Mouse (Mus musculus): ENCODE results near the gene Cyp2d9. TPM values are rescaled to one million over a fixed set of nuclear protein-coding genes. Genes with fewer than 3 reads are reported as not detected.
"Not testable (repeated sequence)": the region's sequence is repeated elsewhere in the genome, so short reads cannot be mapped to it uniquely, and the experiment has no call there.

Cyp2d9 gene
- polyA plus RNA-seq (2015; fragmentation: Nextera tagmentation; extraction: Ambion mirVana) = not detected in 2 replicates

- H3K9ac ChIP-seq (ENCODE audit: low read length) = no peak within 1 kb of the TSS
- ATAC-seq (replicated peaks; ENCODE audit: extremely low read depth, insufficient read depth, low FRiP score) = no peak
- no peaks in the 10 kb centered on the region for H3K36me3 ChIP-seq (ENCODE audit: control insufficient read depth, insufficient read depth)
- H3K4me2 ChIP-seq (ENCODE audit: low read depth, low read length) = no peak within 1 kb of the TSS
- H3K4me3 ChIP-seq (ENCODE audit: low read length) = no peak within 1 kb of the TSS
- no peaks in the 10 kb centered on the region for H3K4me1 ChIP-seq (ENCODE audit: control insufficient read depth, insufficient read depth, low read length)
- H3K27me3 ChIP-seq (ENCODE audit: control insufficient read depth, insufficient read depth, low read length) = no peaks in the 10 kb centered on the region
- peaks cover 7% of the 10 kb centered on the region for H3K9me3 ChIP-seq (replicated peaks; ENCODE audit: control insufficient read depth, low read length)
- no peak within 1 kb of the TSS for H3K27ac ChIP-seq (ENCODE audit: low read length)
Measured at GRCm38 (mm10) chr15:82433137-82433536, at the start of gene Cyp2d9. Gene Cyp2d9 (plus strand): TSS chr15:82433437.

- ATAC-seq (replicated peaks; ENCODE audit: extremely low read depth, insufficient read depth, low FRiP score) = no peak
- no peak overlapping the region for H3K27ac ChIP-seq (ENCODE audit: low read length)
- no peak overlapping the region for H3K9ac ChIP-seq (ENCODE audit: low read length)
- H3K4me1 ChIP-seq (ENCODE audit: control insufficient read depth, insufficient read depth, low read length) = peaks cover 5% of the 10 kb centered on the region; the same call in 1 of the 2 replicates
- no peaks in the 10 kb centered on the region for H3K36me3 ChIP-seq (ENCODE audit: control insufficient read depth, insufficient read depth)
- H3K9me3 ChIP-seq (replicated peaks; ENCODE audit: control insufficient read depth, low read length) = 0 out of 2 replicates have a peak, but pooled peaks cover 3% of the 10 kb centered on the region
- WGBS = 85% methylated on average over 2 of the region's 2 CpGs
- H3K4me3 ChIP-seq (ENCODE audit: low read length) = no peak overlapping the region
- H3K27me3 ChIP-seq (ENCODE audit: control insufficient read depth, insufficient read depth, low read length) = no peaks in the 10 kb centered on the region
- H3K4me2 ChIP-seq (ENCODE audit: low read depth, low read length) = no peak overlapping the region
Measured at GRCm38 (mm10) chr15:82385729-82386128, 47.5 kb upstream of the Cyp2d9 start.

GRCm38 (mm10) chr15:82389916-82390315 lies 43.3 kb upstream of the Cyp2d9 start:
- not testable (repeated sequence) for H3K27me3 ChIP-seq (ENCODE audit: control insufficient read depth, insufficient read depth, low read length); H3K36me3 ChIP-seq (ENCODE audit: control insufficient read depth, insufficient read depth); H3K4me1 ChIP-seq (ENCODE audit: control insufficient read depth, insufficient read depth, low read length); H3K9me3 ChIP-seq (replicated peaks; ENCODE audit: control insufficient read depth, low read length); H3K9ac ChIP-seq (ENCODE audit: low read length); ATAC-seq (replicated peaks; ENCODE audit: extremely low read depth, insufficient read depth, low FRiP score); H3K4me3 ChIP-seq (ENCODE audit: low read length); H3K4me2 ChIP-seq (ENCODE audit: low read depth, low read length); H3K27ac ChIP-seq (ENCODE audit: low read length)
- WGBS = 85% methylated on average over 10 of the region's 10 CpGs

- H3K27me3 ChIP-seq (ENCODE audit: control insufficient read depth, insufficient read depth, low read length) = not testable (repeated sequence)
- 80% methylated on average over 2 of the region's 2 CpGs for whole genome bisulfite sequencing
Measured at GRCm38 (mm10) chr15:82393922-82394321, 39.3 kb upstream of the Cyp2d9 start, which contains the start of gene Cyp2d11. Gene Cyp2d11 (minus strand): TSS chr15:82394022.

GRCm38 (mm10) chr15:82395955-82396354 lies 37.3 kb upstream of the Cyp2d9 start:
- not testable (repeated sequence) for H3K9ac ChIP-seq (ENCODE audit: low read length); H3K27ac ChIP-seq (ENCODE audit: low read length); ATAC-seq (replicated peaks; ENCODE audit: extremely low read depth, insufficient read depth, low FRiP score); H3K4me1 ChIP-seq (ENCODE audit: control insufficient read depth, insufficient read depth, low read length); H3K4me2 ChIP-seq (ENCODE audit: low read depth, low read length); H3K9me3 ChIP-seq (replicated peaks; ENCODE audit: control insufficient read depth, low read length); H3K4me3 ChIP-seq (ENCODE audit: low read length); H3K36me3 ChIP-seq (ENCODE audit: control insufficient read depth, insufficient read depth); H3K27me3 ChIP-seq (ENCODE audit: control insufficient read depth, insufficient read depth, low read length)
- 79% methylated on average over 3 of the region's 3 CpGs for WGBS

More at GRCm38 (mm10) chr15:82393922-82394321, 39.3 kb upstream of the Cyp2d9 start, which contains the start of gene Cyp2d11:
- H3K27ac ChIP-seq (ENCODE audit: low read length); H3K4me3 ChIP-seq (ENCODE audit: low read length); ATAC-seq (replicated peaks; ENCODE audit: extremely low read depth, insufficient read depth, low FRiP score); H3K9ac ChIP-seq (ENCODE audit: low read length); H3K36me3 ChIP-seq (ENCODE audit: control insufficient read depth, insufficient read depth); H3K4me2 ChIP-seq (ENCODE audit: low read depth, low read length); H3K9me3 ChIP-seq (replicated peaks; ENCODE audit: control insufficient read depth, low read length); H3K4me1 ChIP-seq (ENCODE audit: control insufficient read depth, insufficient read depth, low read length): not testable (repeated sequence)

GRCm38 (mm10) chr15:82401516-82401915 lies 31.7 kb upstream of the Cyp2d9 start:
- H3K27me3 ChIP-seq (ENCODE audit: control insufficient read depth, insufficient read depth, low read length) = no peaks in the 10 kb centered on the region
- WGBS = 70% methylated on average over 2 of the region's 2 CpGs
- H3K27ac ChIP-seq (ENCODE audit: low read length) = no peak overlapping the region
- no peak overlapping the region for H3K4me2 ChIP-seq (ENCODE audit: low read depth, low read length)
- no peaks in the 10 kb centered on the region for H3K36me3 ChIP-seq (ENCODE audit: control insufficient read depth, insufficient read depth)
- ATAC-seq (replicated peaks; ENCODE audit: extremely low read depth, insufficient read depth, low FRiP score) = no peak
- no peak overlapping the region for H3K9ac ChIP-seq (ENCODE audit: low read length)
- H3K9me3 ChIP-seq (replicated peaks; ENCODE audit: control insufficient read depth, low read length) = no peaks in the 10 kb centered on the region
- no peak overlapping the region for H3K4me3 ChIP-seq (ENCODE audit: low read length)
- no peaks in the 10 kb centered on the region for H3K4me1 ChIP-seq (ENCODE audit: control insufficient read depth, insufficient read depth, low read length)

GRCm38 (mm10) chr15:82402106-82402505 lies 31.1 kb upstream of the Cyp2d9 start:
- H3K27me3 ChIP-seq (ENCODE audit: control insufficient read depth, insufficient read depth, low read length) = no peaks in the 10 kb centered on the region
- no peak overlapping the region for H3K9ac ChIP-seq (ENCODE audit: low read length)
- H3K4me1 ChIP-seq (ENCODE audit: control insufficient read depth, insufficient read depth, low read length) = no peaks in the 10 kb centered on the region
- ATAC-seq (replicated peaks; ENCODE audit: extremely low read depth, insufficient read depth, low FRiP score) = no peak
- no peaks in the 10 kb centered on the region for H3K9me3 ChIP-seq (replicated peaks; ENCODE audit: control insufficient read depth, low read length)
- no peak overlapping the region for H3K4me2 ChIP-seq (ENCODE audit: low read depth, low read length)
- no peak overlapping the region for H3K27ac ChIP-seq (ENCODE audit: low read length)
- H3K4me3 ChIP-seq (ENCODE audit: low read length) = no peak overlapping the region
- no peaks in the 10 kb centered on the region for H3K36me3 ChIP-seq (ENCODE audit: control insufficient read depth, insufficient read depth)

GRCm38 (mm10) chr15:82402741-82403140 lies 30.5 kb upstream of the Cyp2d9 start:
- H3K9me3 ChIP-seq (replicated peaks; ENCODE audit: control insufficient read depth, low read length) = no peaks in the 10 kb centered on the region
- H3K27me3 ChIP-seq (ENCODE audit: control insufficient read depth, insufficient read depth, low read length) = no peaks in the 10 kb centered on the region
- H3K9ac ChIP-seq (ENCODE audit: low read length) = no peak overlapping the region
- H3K4me1 ChIP-seq (ENCODE audit: control insufficient read depth, insufficient read depth, low read length) = no peaks in the 10 kb centered on the region
- H3K4me2 ChIP-seq (ENCODE audit: low read depth, low read length) = no peak overlapping the region
- WGBS = 86% methylated on average over 6 of the region's 6 CpGs
- H3K27ac ChIP-seq (ENCODE audit: low read length) = no peak overlapping the region
- no peaks in the 10 kb centered on the region for H3K36me3 ChIP-seq (ENCODE audit: control insufficient read depth, insufficient read depth)
- no peak for ATAC-seq (replicated peaks; ENCODE audit: extremely low read depth, insufficient read depth, low FRiP score)
- H3K4me3 ChIP-seq (ENCODE audit: low read length) = no peak overlapping the region

GRCm38 (mm10) chr15:82403606-82404005 lies 29.6 kb upstream of the Cyp2d9 start:
- Histone ChIP-seq H3K4me3 (ENCODE audit: low read length) (no peak overlapping the region), H3K9me3 (replicated peaks; ENCODE audit: control insufficient read depth, low read length) (no peaks in the 10 kb centered on the region), H3K4me1 (ENCODE audit: control insufficient read depth, insufficient read depth, low read length) (no peaks in the 10 kb centered on the region), H3K27ac (ENCODE audit: low read length) (no peak overlapping the region), H3K36me3 (ENCODE audit: control insufficient read depth, insufficient read depth) (no peaks in the 10 kb centered on the region), H3K27me3 (ENCODE audit: control insufficient read depth, insufficient read depth, low read length) (no peaks in the 10 kb centered on the region), H3K9ac (ENCODE audit: low read length) (no peak overlapping the region), H3K4me2 (ENCODE audit: low read depth, low read length) (no peak overlapping the region)
- no peak for ATAC-seq (replicated peaks; ENCODE audit: extremely low read depth, insufficient read depth, low FRiP score)
- WGBS = 85% methylated on average over 9 of the region's 9 CpGs

Measured in heart, embryonic 16.5 days (tissue).